Mouse (Mus musculus) activated CD4-positive, CD25-positive, alpha-beta regulatory T cell, adult 4 months (primary cell): ENCODE results near the gene 2610301B20Rik. TPM values are rescaled to one million over a fixed set of nuclear protein-coding genes. Genes with fewer than 3 reads are reported as not detected.
"Not testable (repeated sequence)": the region's sequence is repeated elsewhere in the genome, so short reads cannot be mapped to it uniquely, and the experiment has no call there.

Experiments
- ATAC-seq: one replicate; pipeline ENCODE4 v1.8.0; 2017
- polyA plus RNA-seq, 2 experiments: library from polyadenylated mRNA; unstranded; fragments of 100-300 nt; shearing (Covaris generic); gene quantifications; one replicate each; pipeline ENCODE4 v1.2.1; 2017

Gene 2610301B20Rik
- polyA plus RNA-seq: 10 to 100 TPM in 1 of 2 experiments, 1 to 10 TPM in 1; 9.6 to 10.4 TPM

GRCm38 (mm10) chr4:10873920-10874665, at the start of gene 2610301B20Rik:
TSS of gene 2610301B20Rik (plus strand) at chr4:10874498.
- peak; percentile 81 for ATAC-seq

- no peak for ATAC-seq
Measured at GRCm38 (mm10) chr4:10833273-10833672, 41.0 kb upstream of the 2610301B20Rik start.

- no peak for ATAC-seq
Measured at GRCm38 (mm10) chr4:10835252-10836051, 38.8 kb upstream of the 2610301B20Rik start.

- no peak for ATAC-seq
Measured at GRCm38 (mm10) chr4:10845848-10846247, 28.4 kb upstream of the 2610301B20Rik start.

GRCm38 (mm10) chr4:10849812-10850211, 24.5 kb upstream of the 2610301B20Rik start:
- no peak for ATAC-seq

- no peak for ATAC-seq
Measured at GRCm38 (mm10) chr4:10851013-10851412, 23.3 kb upstream of the 2610301B20Rik start.

- ATAC-seq: no peak
Measured at GRCm38 (mm10) chr4:10859174-10859573, 15.1 kb upstream of the 2610301B20Rik start.

- ATAC-seq: no peak
Measured at GRCm38 (mm10) chr4:10859911-10860581, 14.3 kb upstream of the 2610301B20Rik start.

- no peak for ATAC-seq
Measured at GRCm38 (mm10) chr4:10860825-10861224, 13.5 kb upstream of the 2610301B20Rik start.

- not testable (repeated sequence) for ATAC-seq
Measured at GRCm38 (mm10) chr4:10862882-10863281, 11.4 kb upstream of the 2610301B20Rik start.

- no peak for ATAC-seq
Measured at GRCm38 (mm10) chr4:10872231-10872630, 2.1 kb upstream of the 2610301B20Rik start.

GRCm38 (mm10) chr4:10872685-10873539, 1.4 kb upstream of the 2610301B20Rik start:
- ATAC-seq: no peak

- no peak for ATAC-seq
Measured at GRCm38 (mm10) chr4:10873549-10873919, 764 bp upstream of the 2610301B20Rik start.

- ATAC-seq: peak; percentile 36
Measured at GRCm38 (mm10) chr4:10874718-10875121, 422 bp downstream of the 2610301B20Rik start.

GRCm38 (mm10) chr4:10875407-10875806, 1.1 kb downstream of the 2610301B20Rik start:
- ATAC-seq: no peak

GRCm38 (mm10) chr4:10877057-10877456, 2.8 kb downstream of the 2610301B20Rik start:
- no peak for ATAC-seq

- no peak for ATAC-seq
Measured at GRCm38 (mm10) chr4:10883740-10884408, 9.6 kb downstream of the 2610301B20Rik start.

- ATAC-seq: no peak
Measured at GRCm38 (mm10) chr4:10888835-10889234, 14.5 kb downstream of the 2610301B20Rik start.

- no peak for ATAC-seq
Measured at GRCm38 (mm10) chr4:10896262-10896661, 22.0 kb downstream of the 2610301B20Rik start.

GRCm38 (mm10) chr4:10896859-10897258, 22.6 kb downstream of the 2610301B20Rik start:
- ATAC-seq: peak; percentile 91

- no peak for ATAC-seq
Measured at GRCm38 (mm10) chr4:10905234-10905801, 31.0 kb downstream of the 2610301B20Rik start.
